Mouse (Mus musculus) MEL (cell line): ENCODE data around the gene Nenf. TPM values are rescaled to one million over a fixed set of nuclear protein-coding genes. Genes with fewer than 3 reads are reported as not detected.

Experiments
- DNase-seq: peaks from one replicate; pipeline ENCODE4 v3.0.0; 2011; ENCODE audit warnings: low read depth, low spot score
- H3K27ac ChIP-seq: 2 replicates; pipeline ENCODE4 v1.5.1; 2012; ENCODE audit warnings: low read depth, mild to moderate bottlenecking, control low read depth, low read length, moderate library complexity; ENCODE audit not compliant: control insufficient read depth
- H3K27me3 ChIP-seq, 2 experiments: fragments of 150-350 bp in 1 of 2; sonication (generic) in 1 of 2; 2 replicates each; pipeline ENCODE4 v1.6.1; 2012; ENCODE audit warnings: low read length in 2 of 2, mild to moderate bottlenecking in 2 of 2, improper control_type of control experiment in 1 of 2, moderate library complexity in 1 of 2; ENCODE audit not compliant: insufficient read depth in 2 of 2, control insufficient read depth in 1 of 2
- H3K36me3 ChIP-seq, 2 experiments: 2 replicates each; pipeline ENCODE4 v1.6.1; 2012 to 2014; ENCODE audit warnings: low read length in 2 of 2, improper control_type of control experiment in 1 of 2, inconsistent platforms in 1 of 2, mild to moderate bottlenecking in 1 of 2; ENCODE audit not compliant: insufficient read depth in 2 of 2, control insufficient read depth in 1 of 2
- H3K4me1 ChIP-seq, 2 experiments: fragments of 150-350 bp in 1 of 2; sonication (generic) in 1 of 2; 2 replicates each; pipeline ENCODE4 v1.6.1; 2012; ENCODE audit warnings: low read length in 2 of 2, improper control_type of control experiment in 1 of 2, mild to moderate bottlenecking in 1 of 2; ENCODE audit not compliant: insufficient read depth in 2 of 2, control insufficient read depth in 1 of 2
- H3K4me3 ChIP-seq, 2 experiments: fragments of 150-350 bp in 1 of 2; sonication (generic) in 1 of 2; 2 replicates each; pipeline ENCODE4 v1.5.1; 2012; ENCODE audit warnings: low read depth in 2 of 2, low read length in 2 of 2, mild to moderate bottlenecking in 2 of 2, moderate library complexity in 2 of 2, control low read depth in 1 of 2, improper control_type of control experiment in 1 of 2; ENCODE audit not compliant: control insufficient read depth in 1 of 2, insufficient read depth in 1 of 2
- H3K79me2 ChIP-seq: 2 replicates; pipeline ENCODE4 v1.6.1; 2012; ENCODE audit warnings: mild to moderate bottlenecking, low read length, moderate library complexity; ENCODE audit not compliant: control insufficient read depth, poor library complexity, insufficient read depth
- H3K9ac ChIP-seq: 2 replicates; pipeline ENCODE4 v1.6.1; 2012; ENCODE audit warnings: low read depth, mild to moderate bottlenecking, control low read depth, low read length, moderate library complexity; ENCODE audit not compliant: control insufficient read depth, poor library complexity, severe bottlenecking
- H3K9me3 ChIP-seq: fragments of 150-350 bp; sonication (generic); replicated peaks from 2 replicates; pipeline ENCODE4 v1.6.1; 2012; ENCODE audit warnings: mild to moderate bottlenecking, low read length, improper control_type of control experiment, moderate library complexity; ENCODE audit not compliant: insufficient read depth
- CHD2 ChIP-seq: IDR thresholded peaks from 2 replicates; pipeline ENCODE4 v1.6.1; 2011; ENCODE audit warnings: low read length, improper control_type of control experiment
- E2F4 ChIP-seq: IDR thresholded peaks from 2 replicates; pipeline ENCODE4 v1.6.1; 2011; ENCODE audit warnings: low read depth, low read length, improper control_type of control experiment, borderline replicate concordance
- ELF1 ChIP-seq: IDR thresholded peaks from 2 replicates; pipeline ENCODE4 v1.6.1; 2014; ENCODE audit warnings: low read depth, mild to moderate bottlenecking, inconsistent platforms, low read length, improper control_type of control experiment, moderate library complexity
- EP300 ChIP-seq, 2 experiments: IDR thresholded peaks; 2 replicates each; pipeline ENCODE4 v1.6.1; 2011; ENCODE audit warnings: improper control_type of control experiment in 2 of 2, low read length in 2 of 2, low read depth in 1 of 2, mild to moderate bottlenecking in 1 of 2
- ETS1 ChIP-seq: IDR thresholded peaks from 2 replicates; pipeline ENCODE4 v1.6.1; 2012; ENCODE audit warnings: low read depth, mild to moderate bottlenecking, inconsistent platforms, low read length, improper control_type of control experiment, moderate library complexity
- GATA1 ChIP-seq: IDR thresholded peaks from 2 replicates; pipeline ENCODE4 v1.6.1; 2011; ENCODE audit warnings: low read depth, low read length, improper control_type of control experiment
- HCFC1 ChIP-seq: IDR thresholded peaks from 2 replicates; pipeline ENCODE4 v1.6.1; 2012; ENCODE audit warnings: low read depth, mild to moderate bottlenecking, inconsistent platforms, low read length, improper control_type of control experiment, moderate library complexity
- MAX ChIP-seq: IDR thresholded peaks from 2 replicates; pipeline ENCODE4 v1.6.1; 2011; ENCODE audit warnings: low read length, improper control_type of control experiment
- MAZ ChIP-seq: IDR thresholded peaks from 2 replicates; pipeline ENCODE4 v1.6.1; 2012; ENCODE audit warnings: low read depth, mild to moderate bottlenecking, inconsistent platforms, low read length, improper control_type of control experiment
- MEF2A ChIP-seq: IDR thresholded peaks from 2 replicates; pipeline ENCODE4 v1.6.1; 2014; ENCODE audit warnings: low read depth, mild to moderate bottlenecking, inconsistent platforms, low read length, improper control_type of control experiment; ENCODE audit not compliant: poor library complexity, insufficient replicate concordance, severe bottlenecking; ENCODE audit errors: extremely low read depth
- MYB ChIP-seq: IDR thresholded peaks from 2 replicates; pipeline ENCODE4 v1.6.1; 2011; ENCODE audit warnings: mild to moderate bottlenecking, low read depth, low read length, improper control_type of control experiment
- NELFE ChIP-seq: IDR thresholded peaks from 2 replicates; pipeline ENCODE4 v1.6.1; 2011; ENCODE audit warnings: low read depth, low read length, improper control_type of control experiment
- POLR2A ChIP-seq, 2 experiments: IDR thresholded peaks; 2 replicates each; pipeline ENCODE4 v1.6.1; 2011 to 2012; ENCODE audit warnings: low read length in 2 of 2, mild to moderate bottlenecking in 2 of 2, control low read depth in 1 of 2, improper control_type of control experiment in 1 of 2, low read depth in 1 of 2, moderate library complexity in 1 of 2; ENCODE audit not compliant: control insufficient read depth in 1 of 2, insufficient read depth in 1 of 2, poor library complexity in 1 of 2
- POLR2AphosphoS5 ChIP-seq: IDR thresholded peaks from 2 replicates; pipeline ENCODE4 v1.6.1; 2012; ENCODE audit warnings: low read depth, borderline replicate concordance, mild to moderate bottlenecking, inconsistent platforms, low read length, moderate library complexity, mixed read lengths
- RAD21 ChIP-seq: IDR thresholded peaks from 2 replicates; pipeline ENCODE4 v1.6.1; 2011; ENCODE audit warnings: mild to moderate bottlenecking, low read depth, low read length, improper control_type of control experiment
- RCOR1 ChIP-seq: IDR thresholded peaks from 2 replicates; pipeline ENCODE4 v1.6.1; 2012; ENCODE audit warnings: low read depth, mild to moderate bottlenecking, inconsistent platforms, low read length, improper control_type of control experiment
- SMC3 ChIP-seq: IDR thresholded peaks from 2 replicates; pipeline ENCODE4 v1.6.1; 2011; ENCODE audit warnings: low read depth, low read length, improper control_type of control experiment
- TCF12 ChIP-seq: IDR thresholded peaks from 2 replicates; pipeline ENCODE4 v1.6.1; 2014; ENCODE audit warnings: low read depth, mild to moderate bottlenecking, inconsistent platforms, low read length, improper control_type of control experiment, moderate library complexity
- UBTF ChIP-seq: IDR thresholded peaks from 2 replicates; pipeline ENCODE4 v1.6.1; 2012; ENCODE audit warnings: low read depth, mild to moderate bottlenecking, inconsistent platforms, low read length, improper control_type of control experiment, moderate library complexity, borderline replicate concordance; ENCODE audit not compliant: insufficient read depth
- USF1 ChIP-seq: IDR thresholded peaks from 2 replicates; pipeline ENCODE4 v1.6.1; 2014; ENCODE audit warnings: low read depth, mild to moderate bottlenecking, inconsistent platforms, low read length, improper control_type of control experiment, moderate library complexity
- USF2 ChIP-seq, 2 experiments: IDR thresholded peaks; 2 replicates each; pipeline ENCODE4 v1.6.1; 2011 to 2012; ENCODE audit warnings: improper control_type of control experiment in 2 of 2, low read length in 2 of 2, borderline replicate concordance in 1 of 2, inconsistent platforms in 1 of 2, low read depth in 1 of 2, mild to moderate bottlenecking in 1 of 2; ENCODE audit not compliant: insufficient read depth in 1 of 2
- polyA plus RNA-seq, 2 experiments: library from polyadenylated mRNA; stranded (reverse) in 1 of 2; unstranded in 1 of 2; fragments of >175 nt in 1 of 2; fragments of >200 nt in 1 of 2; gene quantifications; 2 replicates each; pipeline versions ENCODE4 v1.2.1 to v1.2.4; 2012; ENCODE audit warnings: low replicate concordance in 2 of 2, low read depth in 1 of 2; ENCODE audit not compliant: insufficient read length in 2 of 2, insufficient read depth in 1 of 2, missing spikeins in 1 of 2
- total RNA-seq: library from RNA; depleted of rRNA; stranded (reverse); fragments of 300-350 nt; gene quantifications from 2 replicates; pipeline ENCODE4 v1.2.3, GENCODE M21; 2012

Gene Nenf
- total and polyA plus RNA-seq, 3 experiments: 49.4 to 53.2 TPM; not detected in 1

DNA sequence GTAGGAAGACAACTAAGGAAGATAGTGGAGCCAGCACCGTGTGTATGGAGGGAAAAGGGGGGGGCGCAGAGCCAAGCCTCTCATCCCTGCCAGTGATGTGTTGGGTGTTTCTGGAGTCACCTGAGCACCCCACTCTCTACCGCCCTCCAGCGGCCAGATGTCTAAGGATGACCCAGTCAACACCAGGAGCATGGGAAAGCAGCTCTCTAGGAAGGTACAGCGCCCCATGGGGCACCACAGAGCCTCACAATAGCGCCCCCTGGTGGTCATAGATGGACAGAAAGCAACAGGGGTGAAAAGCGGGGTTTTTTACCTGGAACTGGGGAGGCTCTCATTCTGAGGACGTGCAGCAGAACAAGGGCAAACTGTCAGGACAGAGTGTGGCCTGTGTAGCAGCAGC lies 29.2 kb downstream of the Nenf start (continued):
- TF ChIP-seq POLR2AphosphoS5: no peak

DNA sequence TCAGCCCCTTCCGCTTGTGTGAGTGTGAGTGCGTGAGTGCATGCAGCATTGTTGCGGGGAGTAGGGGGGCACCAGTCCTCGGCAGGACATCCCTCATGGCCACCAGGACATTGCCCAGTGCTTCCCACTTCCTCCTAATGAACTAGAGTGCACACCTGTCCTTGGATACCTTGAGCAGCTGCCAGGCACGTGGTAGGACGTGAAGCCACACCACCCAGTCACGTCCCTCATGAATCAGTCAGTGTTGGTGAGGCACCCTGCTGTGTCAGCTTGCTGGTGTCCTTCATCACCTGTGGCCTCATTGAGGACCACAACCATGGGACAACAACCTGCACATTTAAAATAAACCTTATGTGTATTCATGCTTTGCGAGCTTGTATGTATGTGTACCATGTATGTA lies 33.5 kb downstream of the Nenf start:
- Histone ChIP-seq H3K4me3 (no peak overlapping the region), H3K9me3 (no peaks in the 10 kb centered on the region), H3K4me1 (no peaks in the 10 kb centered on the region), H3K27ac (no peak overlapping the region), H3K36me3 (no peaks in the 10 kb centered on the region), H3K79me2 (no peaks in the 10 kb centered on the region), H3K9ac (no peak overlapping the region), H3K27me3 (no peaks in the 10 kb centered on the region)
- no peak for DNase-seq
- no peak for TF ChIP-seq TCF12
- TF ChIP-seq USF1: no peak
- no peak for TF ChIP-seq HCFC1
- TF ChIP-seq MEF2A: no peak
- TF ChIP-seq SMC3: no peak
- TF ChIP-seq CHD2: no peak
- no peak for TF ChIP-seq ELF1
- TF ChIP-seq NELFE: no peak
- TF ChIP-seq POLR2A (IDR thresholded peaks at IDR 0.05; ENCODE audit: control insufficient read depth in 1 of 2, insufficient read depth in 1 of 2, low read depth in 1 of 2, low read length in 2 of 2, poor library complexity in 1 of 2): no peak
- no peak for TF ChIP-seq UBTF
- no peak for TF ChIP-seq GATA1
- no peak for TF ChIP-seq EP300 (IDR thresholded peaks at IDR 0.05; ENCODE audit: low read depth in 1 of 2, low read length in 2 of 2)
- no peak for TF ChIP-seq MYB
- TF ChIP-seq MAX: no peak
- TF ChIP-seq USF2 (IDR thresholded peaks at IDR 0.05; ENCODE audit: borderline replicate concordance in 1 of 2, insufficient read depth in 1 of 2, low read depth in 1 of 2, low read length in 2 of 2): no peak
- TF ChIP-seq RCOR1: no peak
- no peak for TF ChIP-seq RAD21
- TF ChIP-seq ETS1: no peak
- TF ChIP-seq E2F4: no peak
- no peak for TF ChIP-seq MAZ
